8 mouse cellular contexts compared by ENCODE assay signal in genomic region chr1:82641316-82641987, GRCm38 (mm10). TPM values are rescaled to one million over a fixed set of nuclear protein-coding genes. Genes with fewer than 3 reads are reported as not detected.
A peak's percentile ranks its signal among the peaks of the same experiment; 100 is the strongest.
DNase-seq lines count a peak whose midpoint lies in the region; ATAC-seq and TF ChIP-seq lines count a peak whose summit lies in the region.

No protein-coding gene starts in this region.

- H3K4me3 ChIP-seq in cerebellum, adult 2 months (replicated peaks; ENCODE audit: insufficient read depth, low read depth, low read length) = peak overlapping the region; percentile 28
- peak overlapping the region; percentile 25; the same call in 1 of the 2 replicates for H3K4me3 ChIP-seq in hindbrain, embryonic 13.5 days

- H3K9ac ChIP-seq in hindbrain, embryonic 13.5 days = peak overlapping the region; percentile 29; the same call in 1 of the 2 replicates

- no peak overlapping the region for H3K27ac ChIP-seq in cerebellum, adult 2 months (ENCODE audit: insufficient read depth, low read length)
- H3K27ac ChIP-seq in hindbrain, embryonic 13.5 days = no peak overlapping the region

- H3K27me3 ChIP-seq in cerebellum, adult 2 months (ENCODE audit: control insufficient read depth, insufficient read depth, low read length) = no peaks in the 10 kb centered on the region
- no peaks in the 10 kb centered on the region for H3K27me3 ChIP-seq in hindbrain, embryonic 13.5 days

- peak; percentile 80 for DNase-seq in NIH3T3 (ENCODE audit: low read depth)
- peak; percentile 50 to 70 for DNase-seq in cerebellum, adult 2 months
- peak; percentile 64 to 67 for DNase-seq in layer of hippocampus, postnatal 36 days
- peak; percentile 59 for DNase-seq in lung, postnatal 25 days (ENCODE audit: low spot score)
- DNase-seq in right cerebral cortex, adult 2 months (ENCODE audit: low spot score in 2 of 2) = peak; percentile 81 to 87
- peak; percentile 60 to 66 for DNase-seq in urinary bladder, postnatal 36 days (ENCODE audit: low spot score in 2 of 2)

- TF ChIP-seq CTCF in cerebellum, adult 2 months (IDR thresholded peaks at IDR 0.05; ENCODE audit: borderline replicate concordance, insufficient read depth, low read depth, low read length) = peak; percentile 87

- no peaks in the 10 kb centered on the region for H3K36me3 ChIP-seq in hindbrain, embryonic 13.5 days

- TF ChIP-seq POLR2A in cerebellum, adult 2 months (IDR thresholded peaks at IDR 0.05; ENCODE audit: borderline replicate concordance, insufficient read depth, low read length) = no peak

- peak overlapping the region; percentile 50 for H3K4me2 ChIP-seq in hindbrain, embryonic 13.5 days

- H3K4me1 ChIP-seq in cerebellum, adult 2 months (ENCODE audit: control insufficient read depth, insufficient read depth, low read length) = no peaks in the 10 kb centered on the region
- no peaks in the 10 kb centered on the region for H3K4me1 ChIP-seq in hindbrain, embryonic 13.5 days (replicated peaks)

- 34% methylated on average over 18 of the region's 18 CpGs for WGBS in cerebellum, adult 2 months
- WGBS in hindbrain, embryonic 13.5 days = 37% methylated on average over 18 of the region's 18 CpGs

- H3K9me3 ChIP-seq in hindbrain, embryonic 13.5 days = no peaks in the 10 kb centered on the region

- ATAC-seq in frontal cortex, adult (ENCODE audit: low TSS enrichment) = peak; percentile 70
- no peak for ATAC-seq in hindbrain, embryonic 13.5 days (ENCODE audit: low FRiP score)

RNA-seq across cellular contexts. Expression of gene Col4a3, which starts 54.7 kb away (rescaled TPM):
- polyA plus RNA-seq in cerebellum, adult 2 months (2012; rRNA removed) = 0.54 and 0.82 TPM in 2 replicates
- 0.23 and 0.25 TPM in 2 replicates for polyA plus RNA-seq in hindbrain, embryonic 13.5 days (2015; fragmentation: Nextera tagmentation; extraction: Ambion mirVana)
- 1 to 10 TPM in 1 of 2 experiments, under 1 TPM in 1; 0.42 to 1.5 TPM for total RNA-seq in layer of hippocampus, postnatal 36 days (2021)

RNA-seq across cellular contexts. Expression of gene Col4a4, which starts 54.8 kb away (rescaled TPM):
- polyA plus RNA-seq in cerebellum, adult 2 months (2012; rRNA removed) = 0.39 and 0.44 TPM in 2 replicates
- 0.26 and 0.32 TPM in 2 replicates for polyA plus RNA-seq in hindbrain, embryonic 13.5 days (2015; fragmentation: Nextera tagmentation; extraction: Ambion mirVana)
- total RNA-seq in layer of hippocampus, postnatal 36 days (2021) = under 1 TPM; 0.68 to 0.95 TPM
